Mouse (Mus musculus) cerebellum, adult (tissue): ENCODE results near the gene Enox1.

ENCODE experiments used
- ATAC-seq: cut with Nextera tagmentation; 2 replicates; pipeline ENCODE4 v1.9.2; 2017; ENCODE audit warnings: mild to moderate bottlenecking, moderate library complexity, mixed read lengths; ENCODE audit not compliant: insufficient number of reproducible peaks, low FRiP score, low TSS enrichment

The Enox1 gene

GRCm38 (mm10) chr14:77548963-77549362, 392.4 kb downstream of the Enox1 start:
- no peak for ATAC-seq

- no peak for ATAC-seq
These were observed 401.0 kb downstream of the Enox1 start for GRCm38 (mm10) chr14:77557446-77558070.

- no peak for ATAC-seq
These were observed 402.3 kb downstream of the Enox1 start for GRCm38 (mm10) chr14:77558910-77559309.

GRCm38 (mm10) chr14:77559792-77560191, 403.2 kb downstream of the Enox1 start:
- no peak for ATAC-seq

GRCm38 (mm10) chr14:77561808-77562583, 405.4 kb downstream of the Enox1 start:
- no peak for ATAC-seq

GRCm38 (mm10) chr14:77563922-77564321, 407.4 kb downstream of the Enox1 start:
- ATAC-seq = no peak

GRCm38 (mm10) chr14:77567120-77567519, 410.6 kb downstream of the Enox1 start:
- no peak for ATAC-seq

- ATAC-seq = no peak
These were observed 417.9 kb downstream of the Enox1 start for GRCm38 (mm10) chr14:77574436-77574835.

- no peak for ATAC-seq
These were observed 419.8 kb downstream of the Enox1 start for GRCm38 (mm10) chr14:77576411-77576810.

GRCm38 (mm10) chr14:77577481-77578251, 421.1 kb downstream of the Enox1 start:
- ATAC-seq = no peak

- ATAC-seq = no peak
These were observed 421.8 kb downstream of the Enox1 start for GRCm38 (mm10) chr14:77578355-77578754.

GRCm38 (mm10) chr14:77580106-77580936, 423.8 kb downstream of the Enox1 start:
- no peak for ATAC-seq

- ATAC-seq = no peak
These were observed 424.3 kb downstream of the Enox1 start for GRCm38 (mm10) chr14:77580937-77581270.

GRCm38 (mm10) chr14:77581616-77582015, 425.1 kb downstream of the Enox1 start:
- no peak for ATAC-seq

GRCm38 (mm10) chr14:77584426-77584825, 427.9 kb downstream of the Enox1 start:
- no peak for ATAC-seq

- no peak for ATAC-seq
These were observed 428.7 kb downstream of the Enox1 start for GRCm38 (mm10) chr14:77585031-77585800.

- no peak for ATAC-seq
These were observed 429.5 kb downstream of the Enox1 start for GRCm38 (mm10) chr14:77586033-77586432.

- no peak for ATAC-seq
These were observed 430.6 kb downstream of the Enox1 start for GRCm38 (mm10) chr14:77587182-77587581.

GRCm38 (mm10) chr14:77593136-77593838, 436.7 kb downstream of the Enox1 start:
- no peak for ATAC-seq
